In the genomic region with DNA sequence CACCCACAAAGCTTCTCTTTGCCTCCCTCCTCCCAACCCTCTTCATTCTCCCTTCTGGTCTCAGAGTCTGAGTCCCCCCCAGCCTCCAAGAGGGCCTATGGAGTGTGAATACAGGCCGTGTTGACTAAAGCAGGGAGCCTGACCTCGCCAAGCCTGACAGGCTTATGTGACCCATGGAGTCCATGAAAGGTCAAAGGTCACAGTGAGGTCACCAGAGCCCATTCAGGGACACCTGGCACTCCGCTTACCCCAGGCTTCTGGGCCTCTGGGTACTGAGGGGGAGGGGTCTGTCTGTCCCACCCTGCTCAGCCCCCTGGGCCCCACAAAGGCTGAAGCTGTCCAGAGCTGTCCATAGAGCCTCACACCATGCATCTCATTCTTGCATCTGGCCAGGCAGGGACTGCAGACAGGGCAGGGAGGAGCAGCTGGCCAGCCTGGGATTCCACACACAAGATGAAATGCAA, we compare ENCODE assay signal across 10 mouse cellular contexts. TPM values are rescaled to one million over a fixed set of nuclear protein-coding genes. Genes with fewer than 3 reads are reported as not detected.
DNase-seq lines count a peak whose midpoint lies in the region; ATAC-seq and TF ChIP-seq lines count a peak whose summit lies in the region.
"Had no signal": no experiment of that assay in that cellular context is flagged by ENCODE, and none has a peak within 500 bp of the region (broad histone marks: within the 10 kb centered on the region; RNA-seq: fewer than 3 reads in every experiment).

No protein-coding gene starts in this region.

- no peak for TF ChIP-seq EP300 in liver, embryonic 14.5 days (IDR thresholded peaks at IDR 0.05; ENCODE audit: low read depth)

- no peak overlapping the region for H3K4me2 ChIP-seq in midbrain, embryonic 11.5 days
- no peak overlapping the region for H3K4me2 ChIP-seq in midbrain, embryonic 14.5 days (ENCODE audit: low read length)
- no peak overlapping the region for H3K4me2 ChIP-seq in liver, embryonic 14.5 days (ENCODE audit: low read depth)

- peak; percentile 2 for DNase-seq in adrenal gland, postnatal 25 days
- DNase-seq in adrenal gland, postnatal 14 days, result no peak
- peak; percentile 97 for DNase-seq in midbrain, embryonic 11.5 days (ENCODE audit: low spot score, missing footprints)
- no peak for DNase-seq in midbrain, embryonic 14.5 days
- DNase-seq in liver, embryonic 14.5 days (ENCODE audit: low read depth in 3 of 3, low spot score in 3 of 3), result peak in 2 of 3 experiments; percentile 14 to 18
- DNase-seq in ovary, postnatal 14 days (ENCODE audit: low spot score), result no peak
- no peak for DNase-seq in cerebellum, adult 8-10 months
- no peak for DNase-seq in layer of hippocampus, postnatal 36 days
- DNase-seq: thymus, adult 18-20 months had no signal

- no peak overlapping the region for H3K4me3 ChIP-seq in midbrain, embryonic 11.5 days (ENCODE audit: low read depth, low read length)
- H3K4me3 ChIP-seq in midbrain, embryonic 14.5 days (replicated peaks; ENCODE audit: low read depth, low read length), result no peak overlapping the region
- no peak overlapping the region for H3K4me3 ChIP-seq in liver, embryonic 14.5 days (ENCODE audit: insufficient read depth in 1 of 2, low read depth in 2 of 2, low read length in 2 of 2)

- no peaks in the 10 kb centered on the region for H3K27me3 ChIP-seq in midbrain, embryonic 11.5 days (ENCODE audit: control insufficient read depth, insufficient read depth, low read length)
- no peaks in the 10 kb centered on the region for H3K27me3 ChIP-seq in midbrain, embryonic 14.5 days (ENCODE audit: control insufficient read depth, insufficient read depth, low read length)
- no peaks in the 10 kb centered on the region for H3K27me3 ChIP-seq in liver, embryonic 14.5 days (ENCODE audit: control insufficient read depth, insufficient read depth, low read length)

- WGBS in midbrain, embryonic 11.5 days, result 0% methylated on average over 3 of the region's 3 CpGs
- WGBS in midbrain, embryonic 14.5 days, result 11% methylated on average over 3 of the region's 3 CpGs
- WGBS in liver, embryonic 14.5 days (ENCODE audit: insufficient replicate concordance), result 43% methylated on average over 3 of the region's 3 CpGs

- H3K36me3 ChIP-seq in midbrain, embryonic 11.5 days (ENCODE audit: control insufficient read depth, insufficient read depth, low read length), result no peaks in the 10 kb centered on the region
- no peaks in the 10 kb centered on the region for H3K36me3 ChIP-seq in midbrain, embryonic 14.5 days (ENCODE audit: control insufficient read depth, insufficient read depth, low read length)
- no peaks in the 10 kb centered on the region for H3K36me3 ChIP-seq in liver, embryonic 14.5 days (replicated peaks; ENCODE audit: control insufficient read depth, insufficient read depth, low read depth)

- H3K27ac ChIP-seq in midbrain, embryonic 11.5 days (ENCODE audit: low read depth, low read length), result peak overlapping the region; percentile 57; the same call in 1 of the 2 replicates
- H3K27ac ChIP-seq in midbrain, embryonic 14.5 days (replicated peaks; ENCODE audit: low read depth, low read length), result no peak overlapping the region
- no peak overlapping the region for H3K27ac ChIP-seq in liver, embryonic 14.5 days

- ATAC-seq in midbrain, embryonic 11.5 days (ENCODE audit: low FRiP score), result peak; percentile 94
- no peak for ATAC-seq in midbrain, embryonic 14.5 days (ENCODE audit: low FRiP score, low TSS enrichment)
- peak; percentile 58; the same call in 1 of the 2 replicates for ATAC-seq in liver, embryonic 14.5 days (ENCODE audit: insufficient read depth)
- ATAC-seq: forebrain, embryonic 16.5 days had no signal

- H3K9ac ChIP-seq in midbrain, embryonic 11.5 days (ENCODE audit: low read length), result no peak overlapping the region
- H3K9ac ChIP-seq in midbrain, embryonic 14.5 days (replicated peaks; ENCODE audit: low read length), result no peak overlapping the region
- no peak overlapping the region for H3K9ac ChIP-seq in liver, embryonic 14.5 days (replicated peaks)

- peaks cover 25% of the 10 kb centered on the region for H3K4me1 ChIP-seq in midbrain, embryonic 11.5 days (ENCODE audit: control insufficient read depth, insufficient read depth, low read length)
- 0 out of 2 replicates have a peak, but pooled peaks cover 3% of the 10 kb centered on the region for H3K4me1 ChIP-seq in midbrain, embryonic 14.5 days (ENCODE audit: control insufficient read depth, insufficient read depth, low read length)
- peaks cover 0 to 7% of the 10 kb centered on the region in 2 experiments; a peak in 1 of 4 replicates for H3K4me1 ChIP-seq in liver, embryonic 14.5 days (replicated peaks; ENCODE audit: control insufficient read depth in 2 of 2, insufficient read depth in 2 of 2, low read length in 1 of 2)

- TF ChIP-seq CTCF in liver, embryonic 14.5 days (IDR thresholded peaks at IDR 0.05; ENCODE audit: low read depth), result no peak

- H3K9me3 ChIP-seq in midbrain, embryonic 11.5 days (ENCODE audit: control insufficient read depth, low read length), result no peaks in the 10 kb centered on the region
- no peaks in the 10 kb centered on the region for H3K9me3 ChIP-seq in midbrain, embryonic 14.5 days (ENCODE audit: control insufficient read depth, low read length)
- H3K9me3 ChIP-seq in liver, embryonic 14.5 days (ENCODE audit: control insufficient read depth, low read length), result no peaks in the 10 kb centered on the region

RNA-seq across cellular contexts. Expression of a gene that starts 37.2 kb away (rescaled TPM):
- 6.8 and 7.8 TPM in 2 replicates for total RNA-seq in adrenal gland, postnatal 25 days (2021)
- total RNA-seq in adrenal gland, postnatal 14 days (2021), result 7.0 and 9.5 TPM in 2 replicates
- polyA plus RNA-seq in midbrain, embryonic 11.5 days (2014; fragmentation: Nextera tagmentation; extraction: Ambion mirVana), result 4.8 TPM in 2 replicates
- polyA plus RNA-seq in midbrain, embryonic 14.5 days (2014; fragmentation: Nextera tagmentation; extraction: Ambion mirVana), result 5.4 and 9.2 TPM in 2 replicates
- 0.34 and 0.42 TPM in 2 replicates for polyA plus RNA-seq in liver, embryonic 14.5 days (2012; rRNA removed)
- polyA plus RNA-seq in liver, embryonic 14.5 days (2014; fragmentation: Nextera tagmentation; extraction: Ambion mirVana), result 0.03 and 0.13 TPM in 2 replicates
- 10 to 100 TPM; 54.7 to 55.6 TPM for total RNA-seq in layer of hippocampus, postnatal 36 days (2021)

RNA-seq across cellular contexts. Expression of a gene that starts 56.2 kb away (rescaled TPM):
- total RNA-seq in adrenal gland, postnatal 25 days (2021), result 47.2 and 49.3 TPM in 2 replicates
- 57.7 and 61.3 TPM in 2 replicates for total RNA-seq in adrenal gland, postnatal 14 days (2021)
- polyA plus RNA-seq in midbrain, embryonic 11.5 days (2014; fragmentation: Nextera tagmentation; extraction: Ambion mirVana), result 83.6 and 89.2 TPM in 2 replicates
- polyA plus RNA-seq in midbrain, embryonic 14.5 days (2014; fragmentation: Nextera tagmentation; extraction: Ambion mirVana), result 57.2 and 71.5 TPM in 2 replicates
- polyA plus RNA-seq in liver, embryonic 14.5 days (2012; rRNA removed), result 3.5 and 5.8 TPM in 2 replicates
- polyA plus RNA-seq in liver, embryonic 14.5 days (2014; fragmentation: Nextera tagmentation; extraction: Ambion mirVana), result 8.2 and 8.6 TPM in 2 replicates
- 10 to 100 TPM; 21.6 to 22.5 TPM for total RNA-seq in layer of hippocampus, postnatal 36 days (2021)

Comparison
In these comparisons a context has a peak if more than half of its experiments do, and no peak if none do; other contexts are left out.
1. DNase-seq: peak in adrenal gland, postnatal 25 days (single experiment), midbrain, embryonic 11.5 days (single experiment) and liver, embryonic 14.5 days (2 of 3); none in adrenal gland, postnatal 14 days (single experiment), midbrain, embryonic 14.5 days (single experiment), ovary, postnatal 14 days (single experiment), cerebellum, adult 8-10 months (single experiment) and layer of hippocampus, postnatal 36 days (0 of 2).